Mouse (Mus musculus) lung, adult 2 months (tissue): ENCODE measurements around the gene Gm47841.

Experiments used
- CTCF ChIP-seq: fragments of 200-500 bp; IDR thresholded peaks from 2 replicates; pipeline ENCODE4 v1.5.1; 2011; ENCODE audit warnings: mild to moderate bottlenecking, low read length, control low read depth; ENCODE audit not compliant: insufficient read depth
- POLR2A ChIP-seq: fragments of 200-500 bp; IDR thresholded peaks from 2 replicates; pipeline ENCODE4 v1.6.1; 2011; ENCODE audit warnings: low read depth, mild to moderate bottlenecking, control low read depth, low read length, borderline replicate concordance; ENCODE audit errors: extremely low read depth

DNA sequence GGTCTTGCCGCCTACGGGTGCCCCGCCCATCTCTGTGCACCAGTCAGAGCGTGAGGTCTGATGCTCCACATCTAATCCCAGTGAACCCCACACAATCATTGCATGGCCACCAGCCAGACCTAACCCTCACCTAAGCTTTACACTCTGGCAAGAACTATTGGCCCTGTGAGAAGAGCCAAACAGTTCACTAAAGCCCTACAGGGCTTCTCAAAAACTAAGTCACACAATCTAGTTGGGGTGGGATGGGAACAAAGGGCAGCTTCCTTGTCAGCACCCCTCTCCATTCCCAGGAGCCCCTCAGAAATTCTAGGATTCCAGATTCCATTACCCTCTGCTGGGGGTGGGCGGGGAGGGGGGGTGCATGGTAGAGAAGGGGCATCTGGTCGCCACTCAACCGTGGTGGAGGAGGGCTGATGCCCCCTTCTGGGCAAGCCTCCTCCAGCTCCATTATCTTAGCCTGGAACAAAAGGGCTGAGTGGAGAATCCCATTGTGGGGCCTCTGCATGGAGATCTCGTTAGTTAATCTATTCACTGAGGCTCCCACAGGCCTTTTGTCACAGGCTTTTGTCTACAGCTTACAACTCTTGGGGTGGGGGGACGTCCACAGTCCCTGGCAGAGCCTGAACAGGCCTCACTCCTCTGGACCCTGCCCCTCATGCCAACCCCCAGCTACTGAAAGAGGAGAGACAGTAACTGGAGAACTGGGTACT, 12.5 kb upstream of the Gm47841 start:
- no peak for TF ChIP-seq CTCF
- no peak for TF ChIP-seq POLR2A
